Mouse (Mus musculus) embryo, embryonic 11 days (tissue): ENCODE data around the gene Gm49342.
"Not testable (repeated sequence)": the region's sequence is repeated elsewhere in the genome, so short reads cannot be mapped to it uniquely, and the experiment has no call there.

Experiments
- DNase-seq: peaks from one replicate; pipeline ENCODE4 v3.0.0-alpha.2; 2015

The Gm49342 gene

DNA sequence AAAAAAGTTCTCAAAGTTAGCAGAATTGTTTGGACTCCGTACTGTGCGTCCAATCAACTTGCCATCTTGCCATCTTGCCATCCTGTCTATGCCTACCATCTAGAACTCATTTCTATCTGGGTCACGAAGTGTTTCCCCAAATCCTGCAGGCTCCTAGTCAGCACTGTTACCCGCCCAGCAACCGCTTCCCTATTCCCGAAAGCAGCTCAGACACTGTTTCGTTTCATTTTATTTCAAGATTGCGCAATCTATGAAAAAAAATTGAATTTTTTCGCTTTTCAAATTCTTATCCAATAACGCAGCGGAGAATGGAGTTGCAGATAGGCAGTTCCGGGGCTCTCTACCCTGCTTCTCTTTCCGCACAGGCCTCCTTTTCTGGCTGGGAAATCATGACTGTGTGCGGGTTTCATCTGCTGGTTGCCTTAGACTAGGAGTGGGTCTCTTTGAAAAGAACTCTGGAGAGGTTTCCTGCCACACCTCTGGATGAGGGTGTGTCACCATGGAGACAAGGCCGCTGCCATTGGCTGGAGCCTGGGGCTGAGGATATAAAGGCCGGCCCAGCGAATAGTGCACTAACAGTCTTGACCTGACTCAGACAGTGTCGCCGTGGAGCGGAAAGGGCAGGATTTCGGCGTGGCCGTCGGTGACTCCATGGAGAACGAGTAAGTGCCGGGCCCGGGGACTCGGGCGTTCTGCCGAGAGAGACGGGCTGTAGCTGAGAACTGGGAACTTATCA is at the start of gene Gm49342:
TSS of gene Gm49342 (plus strand) at position 586 of the 736 bp plus-strand sequence.
- peak; percentile 95 for DNase-seq

DNA sequence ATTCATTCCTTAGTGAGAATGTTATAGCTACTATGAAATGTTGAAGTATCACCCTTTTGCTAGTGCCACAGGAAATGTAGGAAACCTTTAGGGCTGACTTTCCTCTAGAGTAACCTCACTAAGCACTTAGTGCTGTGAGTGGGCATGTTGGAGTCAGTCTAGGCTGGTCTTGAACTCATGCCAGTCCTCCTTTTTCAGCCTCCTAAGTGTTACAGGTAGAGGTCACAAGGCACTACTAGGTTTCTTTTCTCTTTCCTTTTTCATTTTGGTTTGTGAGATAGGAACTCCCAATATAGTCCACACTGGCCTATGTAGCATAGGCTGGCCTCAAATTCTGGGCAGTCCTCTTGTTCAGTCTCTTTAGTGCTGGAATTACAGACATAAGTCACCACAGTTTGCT is 48.9 kb upstream of the Gm49342 start:
- no peak for DNase-seq

DNA sequence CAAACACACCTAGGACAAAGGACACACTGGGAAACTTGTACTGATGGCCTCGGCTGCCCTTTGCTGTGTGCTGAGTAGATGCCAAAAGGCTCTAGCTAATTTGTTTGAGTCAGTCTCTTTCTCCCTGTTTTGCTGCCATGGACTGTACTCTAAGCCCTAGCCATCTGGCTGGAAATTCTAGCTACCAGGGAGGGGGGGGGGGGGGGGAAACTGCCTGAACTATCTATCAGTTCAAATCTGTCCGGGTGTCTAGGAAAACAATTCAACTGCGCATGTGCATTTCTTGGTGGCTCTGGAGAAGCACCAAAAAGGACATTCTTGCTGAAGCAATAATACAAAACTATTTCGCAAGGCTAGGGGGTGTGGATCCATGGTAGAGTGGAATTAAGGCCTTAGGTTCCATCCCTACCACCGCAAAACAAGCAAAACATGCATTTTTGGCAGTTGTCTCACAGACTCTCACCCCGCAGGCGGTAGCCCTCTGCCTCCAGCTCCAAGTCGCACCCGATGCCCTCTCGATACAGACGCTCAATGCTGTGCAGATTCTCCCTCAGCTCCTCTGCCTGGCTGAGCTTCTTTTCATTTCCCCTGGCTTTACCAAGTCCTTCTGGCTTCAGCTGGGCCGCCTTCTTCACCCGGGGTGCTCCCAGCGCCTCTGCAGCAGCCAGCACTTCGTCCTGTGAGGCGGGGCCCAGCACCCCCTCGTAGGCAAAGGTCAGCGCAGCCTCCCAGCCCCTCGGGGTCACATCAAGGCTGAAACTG is 48.2 kb upstream of the Gm49342 start:
- DNase-seq, result peak; percentile 30

DNA sequence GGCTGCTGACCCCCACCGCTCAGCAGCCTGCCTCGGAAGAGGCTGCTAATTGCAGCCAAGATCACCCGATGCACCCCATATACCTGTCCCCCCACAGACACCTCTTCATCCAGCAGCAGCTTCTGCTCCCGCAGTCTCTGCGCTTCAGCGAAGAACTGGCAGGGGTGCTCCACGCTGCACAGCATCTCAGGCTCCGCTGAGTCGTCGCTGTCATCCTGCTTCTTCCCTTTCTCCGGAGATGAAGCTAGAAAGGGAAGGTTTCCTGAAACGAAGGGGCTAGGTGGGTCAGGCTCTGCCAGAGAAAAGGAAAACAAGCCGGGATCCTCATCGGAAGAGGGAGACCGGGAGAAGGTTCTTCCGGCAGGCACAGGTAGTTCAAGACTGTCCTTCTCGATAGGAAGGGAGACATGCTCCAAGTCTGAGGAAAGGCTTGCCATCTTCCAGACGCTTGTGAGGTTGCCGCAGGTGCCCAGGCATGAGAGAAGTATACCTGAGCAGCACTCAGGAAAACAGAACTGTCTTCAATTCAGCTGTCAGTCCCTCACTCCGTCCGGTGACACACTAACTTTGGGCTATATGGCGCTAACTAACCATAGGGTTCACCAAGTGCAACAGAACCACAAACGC is 47.5 kb upstream of the Gm49342 start:
- peak; percentile 22 for DNase-seq

DNA sequence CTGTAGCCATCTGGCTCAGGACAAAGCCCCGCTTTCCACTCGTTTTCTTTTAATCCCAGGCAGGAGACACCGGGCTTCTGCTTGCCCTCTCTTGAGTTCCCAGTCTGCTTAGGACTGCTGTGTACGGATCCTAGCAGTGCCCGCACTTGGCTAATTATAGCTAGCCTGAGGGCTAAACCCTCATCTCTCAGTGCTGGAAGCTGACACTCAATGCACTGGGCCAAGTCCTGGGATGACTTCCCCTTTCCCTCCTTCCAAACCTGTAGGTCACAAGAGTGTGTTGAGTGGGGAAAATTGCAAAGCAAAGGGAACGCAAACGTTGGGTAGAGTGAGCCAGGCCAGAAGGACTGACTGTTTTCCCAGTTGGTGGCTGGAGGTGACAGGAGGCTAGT is 46.9 kb upstream of the Gm49342 start, which contains the start of gene Klhl33:
TSS of gene Klhl33 (minus strand) at position 134 of the 392 bp plus-strand sequence.
- DNase-seq, result peak; percentile 9

DNA sequence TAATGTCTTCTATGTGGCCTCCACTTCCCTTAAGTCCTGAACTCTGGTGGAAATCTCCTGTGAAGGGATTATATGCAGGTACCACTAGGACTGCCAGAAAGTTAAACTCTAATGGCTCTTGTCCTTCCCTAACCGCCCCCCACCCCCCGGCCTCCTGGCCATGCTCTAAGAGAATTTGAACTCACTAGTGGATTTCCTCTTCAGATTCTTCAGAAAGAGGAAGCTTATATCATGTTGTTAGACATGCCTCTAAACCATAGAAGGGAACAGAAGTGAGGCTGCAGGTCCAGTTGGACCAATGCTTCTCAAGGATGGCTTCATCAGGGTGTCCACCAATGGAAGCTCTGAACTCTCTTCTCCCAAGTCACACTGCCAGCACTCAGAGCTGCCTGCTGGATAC is 46.3 kb upstream of the Gm49342 start:
- not testable (repeated sequence) for DNase-seq

DNA sequence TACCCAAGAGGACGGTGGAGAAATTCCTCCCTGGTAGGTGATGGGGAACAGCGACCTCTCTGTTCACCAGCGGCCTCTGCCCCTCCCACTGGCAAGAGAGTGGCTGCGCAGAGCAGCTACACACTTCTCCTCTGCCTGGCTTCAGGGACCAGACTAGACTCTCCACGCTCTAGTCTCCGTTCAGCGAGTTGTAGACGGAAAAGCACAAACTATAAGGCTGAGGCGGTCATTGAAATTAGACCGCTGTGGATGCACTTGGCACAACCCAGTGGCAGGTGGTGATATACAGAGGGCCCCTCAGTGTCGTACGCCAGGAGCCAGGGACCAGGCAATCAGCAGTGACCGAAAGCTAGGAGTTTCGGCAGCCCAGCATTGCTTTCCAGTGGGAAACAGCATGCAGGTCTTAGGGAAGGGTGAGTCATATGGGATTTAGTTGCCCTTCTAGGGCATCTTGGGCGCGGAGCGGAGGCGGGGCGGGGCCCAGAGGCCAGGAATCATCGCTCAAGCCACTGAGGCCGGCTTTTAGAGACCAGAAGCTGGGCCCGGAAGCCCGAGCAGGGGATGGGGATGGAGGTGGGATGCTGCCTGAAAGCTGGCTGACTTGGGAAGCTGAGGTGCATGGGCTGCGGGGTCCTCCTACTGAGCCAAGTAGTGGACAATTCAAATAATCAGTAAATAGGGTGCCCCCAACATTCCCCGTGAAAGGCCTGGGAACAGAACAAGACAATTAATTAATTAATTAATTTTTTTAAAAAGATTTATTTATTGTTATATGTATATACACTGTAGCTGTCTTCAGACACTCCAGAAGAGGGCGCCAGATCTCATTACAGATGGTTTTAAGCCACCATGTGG is 40.1 kb upstream of the Gm49342 start:
- peak; percentile 80 for DNase-seq

DNA sequence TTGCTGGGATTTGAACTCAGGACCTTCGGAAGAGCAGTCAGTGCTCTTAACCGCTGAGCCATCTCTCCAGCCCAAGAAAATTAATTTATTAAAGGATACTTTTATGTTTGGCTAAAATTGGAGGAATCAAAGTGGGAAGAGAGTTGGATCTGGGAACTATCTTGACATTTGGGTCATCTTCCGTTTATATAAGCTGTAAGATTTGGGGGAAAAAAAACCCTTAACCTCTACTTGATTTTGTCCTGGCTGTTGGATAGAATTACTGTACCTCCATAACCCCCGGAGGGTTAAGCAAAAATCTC is 39.5 kb upstream of the Gm49342 start:
- no peak for DNase-seq

DNA sequence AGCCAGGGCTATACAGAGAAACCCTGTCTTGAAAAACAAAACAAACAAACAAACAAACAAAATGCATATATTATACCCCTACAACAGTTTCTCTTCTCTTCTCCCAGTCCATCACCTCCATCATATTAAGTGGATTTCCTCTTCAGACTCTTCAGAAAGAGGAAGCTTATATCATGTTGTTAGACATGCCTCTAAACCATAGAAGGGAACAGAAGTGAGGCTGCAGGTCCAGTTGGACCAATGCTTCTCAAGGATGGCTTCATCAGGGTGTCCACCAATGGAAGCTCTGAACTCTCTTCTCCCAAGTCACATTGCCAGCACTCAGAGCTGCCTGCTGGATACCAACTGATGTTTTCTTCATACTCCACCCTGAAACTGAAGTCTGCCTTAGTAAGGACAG is 39.0 kb upstream of the Gm49342 start:
- DNase-seq, result not testable (repeated sequence)

DNA sequence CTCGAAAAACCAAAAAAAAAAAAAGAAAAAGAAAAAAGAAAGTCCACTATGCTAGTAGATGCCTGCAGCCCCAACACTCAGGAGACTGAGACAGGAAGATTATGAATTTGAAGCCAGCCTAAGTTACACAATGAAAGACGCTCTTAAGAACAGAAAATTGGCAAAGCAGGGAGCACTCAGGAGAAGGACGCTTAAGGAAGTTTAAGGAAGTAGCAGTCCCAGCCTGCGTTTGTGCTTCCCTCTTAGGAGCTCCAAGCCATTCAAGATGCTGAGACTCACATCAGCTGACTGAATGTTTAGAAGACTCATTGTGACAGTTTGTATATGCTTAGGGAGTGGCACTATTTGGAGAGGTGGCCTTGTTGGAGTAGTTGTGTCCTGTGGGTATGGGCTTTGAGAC is 36.2 kb upstream of the Gm49342 start:
- no peak for DNase-seq

DNA sequence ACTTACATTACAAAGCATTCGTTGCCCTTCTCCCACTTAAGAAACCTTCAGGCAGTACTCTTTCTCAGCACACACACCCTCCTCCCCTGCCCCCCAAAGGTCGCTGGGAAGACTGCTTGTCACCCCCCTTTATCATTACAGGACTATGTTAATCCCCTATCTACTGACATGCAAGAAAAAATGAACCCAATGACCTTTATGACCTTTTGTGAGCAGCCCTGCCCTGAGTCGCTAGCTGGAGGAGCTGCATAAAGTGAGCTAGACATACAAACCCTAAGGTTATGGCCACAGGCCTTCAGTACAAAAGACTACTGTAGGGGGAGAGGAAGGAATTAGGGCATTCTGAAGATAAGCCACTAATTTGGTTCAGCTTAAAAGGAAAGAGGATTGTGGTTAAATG is 33.0 kb upstream of the Gm49342 start:
- DNase-seq, result no peak

DNA sequence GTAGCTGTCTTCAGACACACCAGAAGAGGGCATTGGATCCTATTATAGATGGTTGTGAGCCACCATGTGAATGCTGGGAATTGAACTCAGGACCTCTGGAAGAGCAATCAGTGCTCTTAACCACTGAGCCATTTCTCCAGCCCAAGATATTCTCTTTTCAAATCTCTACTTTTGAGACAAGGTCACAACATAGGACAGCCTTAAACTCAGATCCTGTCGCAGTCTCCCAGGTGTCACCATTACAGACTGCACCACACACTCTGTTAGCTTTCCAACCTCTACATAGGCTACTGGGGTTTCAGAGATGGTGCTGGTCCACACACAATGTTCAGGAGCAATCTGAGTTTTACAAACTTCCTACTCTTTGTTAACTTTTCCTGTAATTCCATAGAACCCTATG is 20.9 kb upstream of the Gm49342 start:
- DNase-seq, result not testable (repeated sequence)

DNA sequence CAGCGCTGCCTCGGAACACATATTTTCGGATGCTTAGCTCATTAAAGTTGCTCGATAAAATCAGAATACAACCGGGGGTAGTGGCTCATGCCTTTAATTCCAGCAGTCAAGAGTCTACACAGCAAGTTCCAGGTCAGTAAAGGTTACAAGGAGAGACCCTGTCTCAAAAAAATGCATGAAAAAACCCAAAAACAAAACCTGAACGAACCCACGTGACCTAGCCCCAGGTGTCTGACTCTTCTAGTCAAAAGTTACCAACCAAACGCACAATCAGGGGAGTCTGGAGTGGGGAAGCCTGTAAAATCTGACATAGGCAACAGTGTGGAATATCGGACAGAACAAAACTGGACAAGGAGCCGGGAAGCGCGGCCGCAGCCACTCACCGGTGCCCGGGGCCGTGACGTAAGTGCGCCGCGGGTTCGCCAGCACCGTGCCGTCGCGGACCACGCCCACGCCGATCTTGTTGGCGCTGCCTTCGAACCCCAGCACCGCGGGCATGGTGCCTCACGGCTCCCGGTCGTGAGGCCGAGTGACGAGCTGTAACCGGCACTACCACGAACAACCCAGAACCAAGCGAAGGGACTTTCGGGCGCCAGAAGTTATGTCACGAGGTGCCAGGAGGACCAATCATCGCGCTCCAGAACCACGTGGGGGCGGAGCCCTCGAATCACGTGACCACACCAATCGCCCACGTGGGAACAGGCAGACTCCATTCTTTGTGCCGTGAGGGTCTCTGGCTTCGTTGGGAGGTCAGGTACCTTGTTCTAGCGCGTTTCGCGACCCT is 19.8 kb upstream of the Gm49342 start, which contains the start of the genes Osgep and Apex1:
TSS of gene Osgep (minus strand) at position 613 of the 784 bp plus-strand sequence.
TSS of gene Apex1 (plus strand) at position 688 of the 784 bp plus-strand sequence.
- DNase-seq, result peak; percentile 98

DNA sequence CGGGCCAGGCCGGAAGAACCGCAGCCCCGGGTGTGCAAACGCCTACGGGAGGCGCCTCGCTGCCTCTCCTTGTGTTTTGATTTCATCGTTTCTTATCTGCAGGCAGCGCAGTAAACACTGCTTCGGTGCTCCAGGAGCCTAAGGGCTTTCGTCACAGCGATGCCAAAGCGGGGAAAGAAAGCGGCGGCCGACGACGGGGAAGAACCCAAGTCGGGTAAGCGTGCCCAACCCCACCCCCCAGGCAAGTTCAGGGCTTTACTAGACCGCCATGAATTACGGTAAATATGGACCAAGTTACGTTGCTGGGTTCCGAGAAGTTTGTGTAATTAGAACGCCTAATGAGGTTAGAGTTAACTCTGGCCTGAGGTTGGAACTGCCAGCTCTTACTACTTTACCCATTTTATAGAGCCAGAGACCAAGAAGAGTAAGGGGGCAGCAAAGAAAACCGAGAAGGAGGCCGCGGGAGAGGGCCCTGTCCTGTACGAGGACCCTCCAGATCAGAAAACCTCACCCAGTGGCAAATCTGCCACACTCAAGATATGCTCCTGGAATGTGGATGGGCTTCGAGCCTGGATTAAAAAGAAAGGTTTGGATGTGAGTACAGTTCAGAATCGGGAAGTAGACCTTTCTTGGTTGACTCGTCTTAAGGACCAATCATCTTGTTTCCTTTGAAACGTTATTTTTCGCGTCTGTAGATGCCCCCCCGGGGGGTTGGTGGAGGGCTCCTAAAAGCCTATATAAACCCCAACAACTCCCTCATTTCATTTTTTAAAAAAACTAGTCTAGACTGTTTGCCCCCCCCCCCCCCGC is 19.0 kb upstream of the Gm49342 start:
- DNase-seq, result peak; percentile 25

DNA sequence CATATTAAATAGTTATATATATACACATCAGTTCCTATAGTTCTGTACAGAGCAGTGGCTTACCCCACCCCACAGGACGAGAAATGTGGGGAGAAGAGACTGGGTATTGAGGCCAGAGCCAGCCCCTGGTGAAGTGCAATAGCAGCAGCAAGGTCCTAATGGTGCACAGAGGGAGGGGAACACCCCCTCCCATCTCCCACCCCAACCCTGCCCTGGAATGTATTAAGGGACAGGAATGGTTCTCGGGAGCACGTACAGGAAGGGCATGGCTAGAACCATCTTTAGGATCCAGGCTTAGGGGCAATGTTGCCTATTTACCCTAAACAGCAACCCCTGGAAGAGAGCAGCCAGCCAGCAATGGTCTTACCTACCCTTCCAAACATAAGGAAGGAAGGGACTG is 17.0 kb upstream of the Gm49342 start:
- no peak for DNase-seq

DNA sequence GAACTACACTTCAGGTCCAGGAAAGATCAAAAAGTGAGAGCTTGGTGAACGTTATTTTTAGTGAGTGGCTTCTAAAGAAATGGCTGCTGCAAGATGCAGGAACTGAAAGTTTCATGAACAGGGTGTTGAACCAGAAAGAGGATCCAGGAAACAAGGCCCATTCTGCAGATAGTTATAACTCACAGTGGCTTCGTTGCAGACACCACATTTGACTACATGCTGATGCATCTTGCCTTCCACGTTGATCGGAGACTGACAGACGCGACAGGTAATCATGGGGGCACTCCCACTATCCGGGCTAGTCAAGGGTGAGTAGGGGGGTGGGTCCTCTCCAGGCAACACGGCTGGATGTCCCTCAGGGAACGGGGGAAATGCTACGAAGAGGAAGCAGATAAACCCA is 14.4 kb upstream of the Gm49342 start:
- DNase-seq, result peak; percentile 6

DNA sequence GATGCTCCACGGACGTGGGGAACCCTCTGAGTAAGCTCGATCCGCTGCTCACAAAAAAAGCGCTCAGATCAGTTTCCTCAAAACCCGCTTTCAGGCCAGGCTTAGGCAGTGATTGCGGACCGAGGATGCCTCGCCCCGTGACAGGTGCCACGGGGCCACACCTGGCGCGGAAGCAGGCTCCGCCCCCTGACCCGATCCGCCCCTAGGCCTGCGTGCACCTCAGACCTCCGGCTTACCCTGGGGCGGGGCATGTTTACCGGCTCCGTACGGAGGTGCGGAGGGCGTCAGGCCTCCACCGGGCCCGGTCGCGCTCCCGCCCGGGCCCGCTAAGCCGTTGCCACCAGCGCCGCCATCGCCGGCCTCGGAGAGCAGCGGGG is 14.0 kb upstream of the Gm49342 start:
- no peak for DNase-seq

DNA sequence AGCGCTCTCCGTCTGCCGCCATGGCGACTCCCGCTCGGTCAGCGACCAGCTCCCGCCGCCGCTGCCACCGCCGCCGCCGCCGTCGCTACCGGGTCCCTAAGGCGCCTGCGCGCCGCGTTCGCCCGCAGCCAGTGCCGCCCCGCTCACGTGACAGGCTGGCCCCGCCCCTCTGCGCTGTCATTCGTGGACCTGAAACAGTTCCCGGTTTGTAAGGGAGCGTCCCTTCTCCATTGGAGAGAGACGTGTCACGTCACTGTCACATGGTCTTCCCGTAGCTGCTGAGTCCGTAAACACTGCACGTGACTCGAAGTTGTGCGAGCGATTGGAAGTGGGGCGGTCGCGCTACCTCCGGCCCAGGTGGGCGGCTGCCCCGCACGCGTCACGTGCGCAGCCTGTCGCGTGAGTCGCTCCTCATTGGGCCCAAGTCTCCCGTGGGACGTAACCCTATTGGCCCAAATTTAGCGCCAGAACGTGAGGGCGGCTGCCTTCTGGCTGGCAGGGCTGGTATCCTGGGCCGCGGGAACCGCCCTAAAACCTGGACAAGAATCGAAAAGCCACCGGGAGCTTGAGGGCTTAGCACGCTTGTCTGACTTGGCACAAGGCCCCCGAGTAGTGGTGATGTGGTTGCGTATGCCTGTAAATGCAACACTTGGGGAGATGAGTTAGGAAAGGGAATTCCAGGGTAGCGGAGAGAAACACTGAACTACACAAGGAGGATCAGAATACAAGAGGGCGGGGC is 13.4 kb upstream of the Gm49342 start, which contains the start of the genes Pip4p1 and Pnp:
TSS of gene Pip4p1 (minus strand) at position 103 of the 739 bp plus-strand sequence.
TSS of gene Pnp (plus strand) at position 329 of the 739 bp plus-strand sequence.
- peak; percentile 100 for DNase-seq

DNA sequence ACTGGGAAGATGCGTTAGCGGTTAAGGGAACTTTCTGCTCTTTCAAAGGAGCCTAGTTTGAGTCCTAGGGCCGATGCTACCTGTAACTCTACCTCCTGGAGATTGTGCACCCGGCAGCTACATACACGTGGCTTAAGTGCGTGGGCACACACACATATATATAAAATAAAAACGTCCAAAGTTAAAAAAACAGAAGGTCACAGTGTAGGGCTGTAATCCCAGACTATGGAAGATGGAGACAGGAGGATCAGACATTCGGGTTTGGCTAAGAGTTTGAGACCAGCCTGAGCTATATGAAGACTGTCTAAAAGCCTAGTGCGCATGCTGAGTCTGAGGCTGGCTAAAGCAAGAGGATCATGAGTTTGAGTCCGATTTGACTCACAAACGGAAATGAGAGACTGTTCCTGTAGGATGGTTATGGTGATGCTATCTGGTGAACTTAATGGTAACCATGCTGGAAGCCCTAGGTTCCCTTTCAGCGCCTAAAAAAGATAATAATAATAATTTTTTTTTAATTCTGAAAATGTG is 12.8 kb upstream of the Gm49342 start:
- peak; percentile 19 for DNase-seq

DNA sequence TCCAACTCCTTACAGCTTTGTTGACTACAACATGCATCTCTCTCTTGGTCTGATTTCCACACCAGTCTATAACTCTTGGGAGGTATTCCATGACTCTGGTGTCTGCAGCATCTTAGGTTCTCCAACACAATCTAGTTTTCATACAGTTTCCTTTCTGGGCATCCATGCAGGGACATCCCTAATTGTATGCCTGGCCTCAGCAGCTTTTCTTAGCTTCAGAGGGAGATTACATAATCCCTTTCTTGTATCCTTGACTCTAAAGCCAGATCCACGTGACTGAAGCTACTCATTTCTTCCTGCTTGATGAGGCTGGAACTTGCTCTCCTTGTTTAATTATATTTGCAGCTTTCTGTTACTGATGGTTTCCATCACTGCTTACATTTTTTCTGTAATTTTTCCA is 7.7 kb upstream of the Gm49342 start:
- DNase-seq, result no peak
